Mouse (Mus musculus): ENCODE measurements at regions not wholly inside any gene's neighbourhood (a gene's known extent, or its start where the extent isn't known, plus 50 kb on each side); places are given as distances from the start of the nearest gene placed in this dataset.
A peak's percentile ranks its signal among the peaks of the same experiment; 100 is the strongest.

GRCm38 (mm10) chr15:37867446-37867845 lies 442.1 kb downstream of the 4930447A16Rik start:
- peak; percentile 83 for DNase-seq (ENCODE audit: low read depth, low spot score)
